Mouse (Mus musculus): ENCODE data around the gene Myo6.
A peak's percentile ranks its signal among the peaks of the same experiment; 100 is the strongest.

Myo6 gene

DNA sequence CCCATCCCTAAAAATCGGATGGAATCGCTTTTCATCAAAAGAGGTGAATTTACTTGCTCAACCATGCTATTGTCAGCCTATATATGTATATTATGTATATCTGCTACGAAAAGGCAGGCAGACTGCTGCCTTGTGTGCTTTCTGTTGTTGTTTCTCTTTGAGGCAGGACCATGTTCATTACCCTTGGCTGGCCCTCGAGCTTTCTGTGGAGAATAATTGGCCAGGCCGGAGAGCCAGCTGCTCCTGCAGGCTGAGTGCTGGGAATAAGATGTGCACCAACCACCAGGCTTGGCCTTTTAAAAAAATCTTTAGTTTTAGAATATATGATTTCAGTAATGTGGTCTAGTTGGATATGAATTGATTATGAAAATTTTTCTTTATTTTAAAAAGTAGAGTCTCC lies 19.3 kb downstream of the Myo6 start:
- DNase-seq = no peak

DNA sequence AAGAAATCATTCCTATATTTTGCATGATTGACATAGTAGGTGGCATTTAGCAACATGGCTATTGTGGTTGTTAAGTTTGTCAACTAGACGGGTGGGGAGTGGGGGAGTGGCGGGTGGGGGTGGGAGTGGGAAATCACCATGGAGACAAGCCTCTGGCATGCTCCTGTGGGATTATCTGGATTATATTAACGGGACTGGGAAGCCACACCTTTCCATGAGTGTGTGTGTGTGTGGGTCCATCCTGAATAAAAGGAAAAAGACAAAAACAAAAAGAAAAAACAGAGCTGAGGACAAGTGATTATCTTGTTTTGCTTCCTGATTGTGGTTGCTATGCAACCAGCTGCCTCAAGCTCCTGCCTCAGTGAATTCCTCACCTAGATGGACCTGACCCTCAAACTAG lies 20.9 kb downstream of the Myo6 start:
- no peak for DNase-seq

DNA sequence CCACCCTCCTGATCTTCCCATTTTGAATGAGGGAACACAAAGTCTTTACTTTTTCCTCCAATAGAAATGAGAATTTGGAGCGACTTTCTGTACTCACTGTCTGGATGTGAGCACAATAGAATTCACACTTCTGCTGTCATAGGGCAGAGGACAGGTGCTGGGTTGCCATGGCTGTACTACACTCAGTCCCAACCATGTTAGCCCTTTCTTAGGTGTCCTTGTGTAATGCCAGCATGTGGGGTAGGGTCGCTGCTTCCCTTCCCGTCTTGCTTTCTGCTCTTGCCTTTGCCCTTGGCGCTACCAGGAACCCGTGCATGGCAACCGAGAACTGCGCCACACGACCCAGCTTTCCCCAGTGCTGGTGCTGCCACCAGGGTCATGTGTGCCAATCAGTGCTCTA lies 21.9 kb downstream of the Myo6 start:
- DNase-seq = no peak

DNA sequence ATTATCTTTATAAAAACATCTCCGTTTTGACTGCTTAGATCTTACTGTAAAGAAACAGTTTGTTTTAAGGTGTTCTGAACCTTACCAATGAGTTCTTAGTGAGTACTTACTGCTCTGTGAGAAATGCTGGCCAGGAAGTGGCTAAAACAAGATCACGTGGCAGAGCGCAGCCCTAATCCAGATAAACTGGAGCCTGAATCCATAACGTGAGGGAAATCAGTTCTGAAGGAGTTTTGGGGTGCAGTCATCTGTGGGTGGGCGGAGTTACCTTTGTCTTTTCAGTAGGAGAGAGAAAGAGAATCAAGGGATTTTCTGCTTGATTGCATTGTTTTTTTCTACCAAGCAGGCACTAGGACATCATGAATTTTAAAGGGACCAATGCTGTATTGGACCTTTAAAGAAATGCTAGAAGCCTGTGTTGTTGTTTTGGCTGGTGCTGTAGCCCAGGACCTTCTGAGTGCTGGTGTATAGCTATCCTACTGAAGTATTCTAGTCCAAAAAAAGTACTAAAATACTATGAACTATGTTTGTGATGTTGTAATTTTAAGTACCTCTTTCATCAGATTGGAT lies 23.6 kb downstream of the Myo6 start:
- DNase-seq = no peak

DNA sequence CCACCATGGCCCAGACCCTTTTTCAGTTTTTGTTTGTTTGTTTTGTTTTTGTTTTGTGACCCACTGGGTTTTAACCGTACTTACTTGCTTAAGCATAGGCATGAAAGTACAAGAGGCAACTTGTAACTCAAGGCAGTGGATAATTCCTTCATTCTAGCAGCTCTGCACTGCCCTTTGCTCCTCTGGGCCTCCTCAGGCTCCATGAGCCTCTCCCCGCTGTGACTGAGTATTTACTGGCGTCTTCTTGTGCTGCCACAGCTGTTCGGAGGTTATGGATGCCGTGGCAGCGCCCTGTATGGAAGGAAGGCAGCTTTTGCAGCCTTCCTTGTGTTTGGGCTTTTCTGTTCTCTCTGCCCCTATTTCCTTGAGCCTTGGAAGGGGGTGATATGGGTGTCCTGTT lies 26.4 kb downstream of the Myo6 start:
- DNase-seq = no peak

DNA sequence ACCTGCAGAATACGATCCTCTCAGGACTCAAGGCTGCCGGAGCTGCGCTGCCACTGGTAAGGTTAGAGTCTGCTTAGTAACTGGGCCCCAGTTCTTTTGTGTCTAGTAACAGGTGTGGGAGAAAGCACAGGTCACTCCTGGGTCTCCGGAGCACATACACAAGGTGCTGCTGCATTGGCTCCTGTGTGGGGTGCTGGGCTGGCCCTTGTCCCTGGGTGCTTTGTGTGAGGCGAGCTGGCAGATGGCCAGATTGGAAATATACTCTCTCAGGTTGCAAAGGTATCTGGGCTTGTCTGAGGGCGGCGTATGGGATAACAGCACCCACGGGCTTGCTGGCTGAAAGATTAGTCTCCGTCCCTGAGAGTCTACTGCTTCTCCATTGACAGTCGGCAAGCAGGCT lies 27.5 kb downstream of the Myo6 start:
- DNase-seq = no peak

DNA sequence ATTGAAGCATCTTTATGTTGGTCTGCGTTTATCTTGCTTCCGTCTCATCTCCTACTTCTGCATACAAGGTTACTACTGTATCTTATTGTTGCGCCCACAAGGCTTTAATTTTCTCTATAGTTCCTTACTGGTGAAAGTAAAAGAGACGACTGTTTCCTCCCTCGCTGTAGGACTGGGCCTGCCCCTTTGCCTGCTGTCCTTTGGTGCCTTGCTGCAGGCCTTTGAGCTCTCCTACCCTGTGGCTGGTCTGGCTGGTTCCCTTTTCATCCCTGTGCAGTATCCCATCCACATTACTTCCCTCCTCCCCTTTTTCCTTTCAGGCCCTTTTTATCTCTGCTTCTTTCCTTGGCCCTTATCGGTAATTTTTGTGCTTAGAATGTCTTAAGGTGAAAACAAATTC lies 29.6 kb downstream of the Myo6 start:
- DNase-seq = no peak

DNA sequence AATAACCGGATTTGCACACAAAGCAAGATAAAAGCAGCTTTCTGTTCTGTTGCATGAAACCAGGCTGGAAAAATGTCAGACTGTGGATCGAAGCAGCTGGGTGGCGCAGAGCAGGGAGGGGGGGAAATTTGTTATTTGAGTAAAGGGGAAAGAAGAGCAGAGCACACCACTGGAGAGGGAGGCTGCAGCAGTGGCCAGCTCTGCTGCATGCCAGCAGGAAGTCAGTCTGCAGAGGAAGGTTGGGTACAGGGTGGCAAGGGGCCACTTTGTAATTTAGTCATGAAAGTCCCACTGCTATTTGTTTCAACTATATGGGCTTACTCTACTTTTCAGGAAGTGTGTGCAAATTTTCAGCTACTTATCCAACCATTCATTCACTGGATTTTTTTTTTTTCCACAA lies 31.3 kb downstream of the Myo6 start:
- no peak for DNase-seq

DNA sequence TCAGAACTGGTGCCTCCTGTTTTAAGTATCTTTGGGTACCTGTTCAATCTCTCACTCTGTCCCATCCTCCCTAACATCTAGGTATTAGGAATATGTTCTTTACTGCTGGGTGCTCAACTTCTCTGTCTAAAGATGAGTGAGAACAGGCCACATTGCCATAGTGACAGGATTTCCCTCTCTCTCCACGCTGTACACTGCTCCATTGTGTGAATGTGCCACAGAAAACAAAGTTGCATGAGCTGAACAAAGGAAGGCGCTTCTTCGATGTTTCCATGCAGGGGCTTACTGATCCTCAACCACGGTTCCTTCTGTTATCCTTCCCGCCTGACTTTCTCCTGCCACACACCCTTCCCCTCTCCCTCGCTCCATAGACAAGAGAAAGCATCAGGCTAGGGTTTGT lies 32.4 kb downstream of the Myo6 start:
- no peak for DNase-seq

DNA sequence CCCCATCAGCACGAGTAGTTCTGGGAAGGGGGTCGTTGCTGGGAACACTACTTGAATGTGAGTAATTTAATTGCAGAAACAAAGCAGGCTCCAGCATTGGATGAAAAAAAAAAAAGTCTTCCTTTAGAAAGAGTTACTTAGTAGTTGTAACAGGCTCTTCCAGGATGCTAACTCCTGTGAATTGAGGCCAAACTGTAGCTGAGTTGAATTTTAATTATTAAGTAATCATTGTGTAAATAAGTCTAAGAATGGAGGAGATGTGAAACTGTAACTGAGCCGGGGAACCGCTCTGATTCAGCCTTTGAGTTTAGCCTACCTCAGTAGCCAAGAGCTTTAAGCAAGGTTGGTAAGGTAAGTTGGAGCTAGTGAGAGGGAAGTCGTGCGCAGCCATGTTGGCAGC lies 36.0 kb downstream of the Myo6 start:
- no peak for DNase-seq

DNA sequence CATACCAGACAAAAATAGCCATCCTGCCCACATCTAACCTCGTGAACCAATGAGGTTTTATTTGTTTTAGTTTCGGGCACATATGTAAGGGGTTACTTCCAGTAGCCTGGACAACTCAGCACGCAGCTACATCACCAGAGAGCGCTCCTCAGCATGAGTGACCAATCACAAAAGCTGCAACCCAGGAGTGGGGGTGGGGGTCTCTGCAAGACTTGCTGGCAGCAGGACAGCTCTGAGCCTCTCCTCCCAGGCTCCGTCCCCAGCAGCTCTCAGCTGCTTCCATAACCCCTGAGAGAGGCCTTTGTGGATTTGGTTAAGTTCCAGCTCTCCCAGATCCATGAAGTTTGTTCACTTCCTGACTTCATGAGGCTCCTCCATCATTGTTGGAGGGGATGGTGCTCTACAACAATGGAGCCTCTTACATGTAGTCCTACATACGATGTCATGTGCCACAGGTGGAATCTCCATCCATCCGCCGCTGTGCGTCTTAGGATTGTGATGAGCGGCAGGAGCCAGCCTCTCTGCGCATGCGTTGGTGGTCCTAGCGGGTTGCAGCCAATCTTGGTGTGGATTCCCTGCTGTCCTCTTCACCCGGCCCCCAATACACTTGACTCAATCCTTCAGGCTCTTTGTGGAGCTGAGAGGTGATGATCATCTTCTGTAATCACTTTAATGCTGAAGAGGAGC lies 37.7 kb downstream of the Myo6 start:
- peak; percentile 74 for DNase-seq

DNA sequence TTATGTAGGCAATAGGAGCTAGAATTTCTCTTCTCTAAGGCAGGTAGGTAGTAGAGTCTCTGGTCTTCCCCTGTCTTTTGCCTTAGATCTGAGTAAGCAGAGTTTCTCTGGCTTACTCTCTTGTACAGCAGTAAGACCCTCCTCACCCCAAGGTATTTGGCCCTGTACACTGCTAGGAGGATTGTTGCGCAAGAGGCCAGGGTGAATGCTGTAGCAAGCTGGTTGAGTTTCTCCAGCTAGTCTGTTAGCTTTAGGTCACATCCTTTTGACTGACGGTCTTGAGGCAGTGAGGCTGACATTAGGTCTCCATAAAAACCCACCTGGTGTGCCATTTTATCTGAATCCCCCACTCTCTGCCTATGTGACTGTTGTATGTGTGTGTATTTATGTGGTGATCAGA lies 43.9 kb downstream of the Myo6 start:
- no peak for DNase-seq

DNA sequence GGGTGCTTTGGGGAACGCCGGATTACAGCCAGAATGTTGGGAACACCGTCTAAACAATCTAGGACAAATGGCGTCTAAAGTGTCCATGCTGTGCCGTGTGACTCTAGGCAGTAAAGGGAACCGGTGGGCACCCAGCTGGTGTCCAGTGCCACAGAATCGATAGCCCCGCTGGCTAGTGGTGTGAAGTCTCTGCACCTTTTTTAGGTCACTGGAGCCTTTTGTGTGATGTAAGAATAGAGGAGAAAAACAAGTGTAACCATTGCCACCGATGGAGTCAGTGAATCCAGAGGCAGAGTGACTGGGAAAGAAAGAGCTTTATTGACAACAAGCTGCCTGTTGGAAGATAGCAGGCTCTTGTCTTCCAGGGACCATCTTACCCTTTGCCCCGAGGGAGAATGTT lies 44.6 kb downstream of the Myo6 start:
- no peak for DNase-seq

DNA sequence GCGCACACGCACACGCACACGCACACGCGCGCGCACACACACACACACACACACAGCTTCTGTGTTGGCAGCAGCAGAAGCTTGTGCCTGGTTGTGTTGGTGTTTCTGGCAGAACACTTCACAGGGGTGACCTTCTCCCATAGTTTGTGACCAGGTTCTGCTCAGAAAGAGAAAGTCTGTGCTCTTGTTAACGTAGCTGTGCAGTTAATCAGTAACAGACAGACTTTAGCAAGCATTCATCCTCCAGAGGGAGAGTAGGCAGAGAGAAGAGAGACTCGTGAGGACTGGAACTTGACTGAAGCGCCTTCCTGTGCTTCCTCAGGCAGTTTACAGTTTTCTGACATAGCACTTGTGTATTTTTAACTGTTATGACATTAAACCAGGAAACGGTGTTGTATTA lies 45.3 kb downstream of the Myo6 start:
- no peak for DNase-seq

DNA sequence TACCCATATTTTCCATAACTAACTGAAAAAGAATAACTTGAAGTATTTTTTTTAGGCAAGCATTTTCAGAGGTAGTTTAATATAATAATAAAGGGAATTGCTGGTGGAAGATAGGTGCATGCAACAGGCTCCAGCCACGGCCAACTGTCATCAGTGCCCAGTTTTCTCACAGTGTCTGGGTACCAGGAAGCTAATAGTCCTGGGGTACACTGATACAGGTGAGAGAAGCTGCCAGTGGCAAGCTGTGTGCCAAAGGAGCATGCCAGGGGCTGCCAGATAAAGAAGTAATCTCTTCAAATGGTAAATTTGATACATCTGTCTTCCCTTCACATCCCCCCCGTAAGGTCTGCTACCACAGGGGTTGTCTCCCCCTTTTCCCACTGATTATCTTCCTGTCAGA lies 48.6 kb downstream of the Myo6 start:
- no peak for DNase-seq

DNA sequence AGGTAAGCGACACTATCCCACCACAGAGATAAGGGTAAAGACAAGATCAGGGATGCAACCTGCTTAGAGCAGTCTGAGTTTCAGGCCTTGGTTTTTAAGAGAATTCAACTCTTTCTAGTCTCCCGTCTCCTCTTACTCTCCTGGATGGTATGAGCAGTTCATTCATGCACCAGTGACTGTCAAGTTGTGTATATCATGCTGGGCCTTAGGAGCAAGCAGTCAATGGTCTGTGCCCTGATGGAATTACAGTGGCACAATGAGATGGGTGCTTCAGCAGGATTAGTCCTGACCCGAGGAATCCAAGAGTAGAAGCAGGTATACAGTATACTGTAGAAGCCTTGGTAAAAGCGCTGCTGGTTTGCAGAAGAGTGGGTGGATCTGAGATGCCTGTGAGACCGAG lies 50.7 kb downstream of the Myo6 start:
- DNase-seq = no peak

DNA sequence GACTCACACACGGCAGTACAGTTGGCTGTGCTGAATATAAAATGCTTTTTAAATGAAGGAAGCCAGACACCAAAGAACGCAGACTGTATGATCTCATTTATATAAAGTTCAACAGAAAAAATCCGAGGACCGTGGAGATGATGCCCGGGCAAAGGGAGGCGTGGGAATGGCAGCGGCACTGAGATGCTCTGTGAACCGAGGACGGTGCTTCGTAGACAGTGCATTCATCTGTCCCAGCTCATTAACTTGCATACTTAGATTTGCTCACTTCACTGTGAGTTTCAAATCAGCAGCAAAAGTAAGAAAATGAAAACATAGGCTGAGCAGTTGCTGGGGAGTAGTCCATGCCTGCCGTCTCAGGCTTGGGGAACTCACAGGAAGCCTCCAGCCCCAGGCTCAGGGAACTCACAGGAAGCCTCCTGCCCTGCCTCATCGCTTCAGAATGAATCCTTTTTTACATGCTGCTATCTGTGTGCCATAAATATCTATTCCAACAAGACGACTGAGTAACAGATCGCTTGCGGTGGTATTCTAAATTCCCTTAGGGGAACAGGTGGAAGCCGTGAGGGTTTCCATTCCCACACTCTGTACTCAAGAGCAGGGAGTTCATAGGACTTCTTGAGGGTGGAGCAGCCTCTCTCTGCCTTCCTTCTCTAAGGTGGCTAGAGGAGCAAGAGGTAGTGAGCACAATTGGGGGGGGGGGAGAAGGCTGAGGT lies 52.1 kb downstream of the Myo6 start:
- DNase-seq = no peak

DNA sequence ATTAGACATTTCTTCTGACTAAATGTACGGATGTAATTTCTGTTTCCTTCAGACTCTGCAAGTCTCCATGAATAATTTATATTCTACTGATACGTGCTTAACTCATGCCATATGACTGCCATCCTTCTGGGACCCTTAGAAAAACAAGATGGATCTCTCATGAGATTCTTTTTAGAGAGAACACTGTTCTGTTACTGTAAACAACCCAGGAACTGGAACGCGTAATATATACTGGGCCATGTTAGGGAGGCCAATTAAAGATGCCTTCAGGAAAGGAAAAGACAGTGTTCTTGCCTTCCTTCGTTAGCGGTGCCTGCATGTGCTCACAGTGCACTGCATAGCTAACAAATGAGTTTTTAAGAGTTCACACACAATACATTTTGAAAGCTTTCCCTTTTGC lies 53.9 kb downstream of the Myo6 start:
- DNase-seq = no peak

DNA sequence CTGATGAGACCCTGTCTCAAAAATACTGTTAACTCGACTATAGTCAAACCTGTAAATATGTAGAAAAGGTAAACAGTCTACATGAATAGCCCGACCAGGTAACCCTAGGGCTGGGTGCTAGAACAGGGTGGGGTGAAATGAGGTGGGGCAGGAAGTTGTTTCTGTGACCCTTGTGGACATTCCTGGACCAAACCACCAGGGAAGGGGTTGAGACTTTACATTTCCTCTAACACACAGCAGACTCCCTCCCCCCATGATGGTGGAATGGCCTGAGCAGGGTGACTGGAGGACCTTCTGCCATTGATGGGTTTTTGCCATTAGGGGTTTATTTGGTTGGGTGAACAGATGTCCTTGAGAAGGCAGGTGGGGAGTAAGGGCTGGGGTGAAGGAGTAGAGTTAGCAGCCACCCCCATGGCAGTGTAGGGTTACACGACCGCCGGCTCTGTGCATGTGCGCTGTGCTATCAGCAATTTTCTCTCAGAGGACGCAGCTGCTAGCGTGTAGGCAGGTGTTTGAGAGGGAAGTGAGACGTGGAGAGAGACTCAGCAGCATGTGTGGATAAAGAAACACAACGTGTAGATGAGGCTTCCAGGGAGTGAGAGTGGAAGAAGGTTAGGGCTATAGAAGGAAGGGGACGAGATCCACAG lies 59.3 kb downstream of the Myo6 start:
- no peak for DNase-seq

DNA sequence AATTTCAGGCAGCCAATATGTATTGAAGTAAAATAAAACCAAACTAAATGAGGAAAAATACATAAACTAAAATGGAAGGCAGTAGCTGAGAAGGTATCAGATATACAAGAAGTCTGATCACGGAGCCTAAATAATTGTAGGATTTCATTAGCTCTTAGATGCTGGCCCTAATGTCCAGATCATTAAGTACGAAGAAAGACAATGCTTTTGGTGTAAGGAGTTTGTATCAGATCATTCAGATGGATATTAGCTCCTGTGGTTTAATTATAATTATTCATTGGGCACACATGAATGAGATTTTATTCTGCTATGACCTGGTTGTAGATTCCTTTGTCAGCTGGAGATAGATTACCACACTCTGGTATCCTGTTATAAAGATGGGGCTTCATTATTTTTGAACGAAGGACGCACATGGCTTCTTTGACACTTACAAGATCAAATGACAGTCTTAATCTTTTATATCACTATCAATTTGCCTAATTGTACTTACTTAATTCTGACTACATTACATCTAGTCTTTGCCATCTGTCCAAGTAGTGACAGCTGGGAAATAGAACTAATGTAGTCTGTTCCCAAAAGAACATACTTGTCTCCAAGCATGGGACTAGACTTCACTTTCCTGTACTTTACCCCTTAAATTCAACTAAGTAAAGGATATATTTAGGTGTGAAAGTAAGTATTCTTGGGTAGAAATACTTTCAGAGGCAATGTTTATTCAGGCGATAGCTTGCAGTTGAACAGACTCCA lies 61.9 kb downstream of the Myo6 start:
- no peak for DNase-seq

DNA sequence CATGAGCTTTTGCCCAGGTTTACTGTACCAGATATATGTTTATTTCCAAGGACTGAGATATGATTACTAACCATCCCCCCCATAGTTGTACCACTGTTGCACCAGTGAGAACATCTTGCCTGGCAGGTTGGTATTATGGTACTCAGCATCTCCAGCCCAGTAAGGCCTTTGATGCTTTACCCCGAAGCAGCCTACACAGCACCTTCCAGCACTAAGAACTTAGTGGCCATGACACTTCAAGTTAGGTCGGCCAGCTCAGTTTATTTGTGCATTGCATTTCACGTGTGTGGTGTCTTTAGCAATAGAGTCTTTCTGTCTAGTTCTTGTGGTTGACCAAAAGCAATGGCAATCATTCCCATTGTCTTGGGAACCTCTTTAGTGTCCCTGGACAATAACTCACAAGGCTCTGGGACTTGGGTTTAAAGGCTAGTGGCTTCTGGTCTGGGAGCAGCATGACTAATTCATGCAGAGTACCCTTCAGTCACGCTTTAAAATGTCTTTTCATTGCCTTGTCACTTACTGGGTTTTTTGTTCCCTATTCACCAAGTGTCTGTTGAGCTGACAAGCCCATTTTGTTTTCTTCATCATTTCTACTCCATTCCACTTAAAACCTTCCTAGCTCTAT lies 69.1 kb downstream of the Myo6 start:
- no peak for DNase-seq

DNA sequence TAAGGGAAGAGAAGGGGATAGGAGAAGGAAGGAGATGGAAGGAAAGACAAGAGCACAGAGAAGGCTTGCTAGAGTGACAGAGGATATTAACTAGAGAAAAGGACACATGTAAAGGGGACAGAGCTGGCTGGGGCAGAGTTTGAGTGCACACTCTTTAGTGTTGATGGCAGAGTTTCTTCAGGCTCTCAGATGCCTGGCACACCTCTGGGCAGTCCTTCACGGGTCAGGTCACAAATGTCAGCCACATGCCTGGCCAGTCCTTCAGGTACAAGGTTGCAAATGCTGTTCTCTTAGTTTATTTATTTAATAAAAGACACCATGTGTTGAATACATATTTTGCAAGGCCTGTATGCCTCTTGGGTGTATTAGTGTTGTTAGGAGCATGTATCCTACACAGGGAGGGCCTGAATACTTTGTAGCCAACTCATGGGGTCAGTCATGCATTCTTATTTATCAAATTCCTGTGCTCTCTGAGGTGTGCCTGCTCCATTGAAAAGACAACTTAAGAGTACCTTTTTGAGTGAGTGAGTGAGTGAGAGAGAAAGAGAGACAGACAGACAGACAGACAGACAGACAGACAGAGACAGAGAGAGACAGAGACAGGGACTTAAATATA lies 72.5 kb downstream of the Myo6 start:
- no peak for DNase-seq

DNA sequence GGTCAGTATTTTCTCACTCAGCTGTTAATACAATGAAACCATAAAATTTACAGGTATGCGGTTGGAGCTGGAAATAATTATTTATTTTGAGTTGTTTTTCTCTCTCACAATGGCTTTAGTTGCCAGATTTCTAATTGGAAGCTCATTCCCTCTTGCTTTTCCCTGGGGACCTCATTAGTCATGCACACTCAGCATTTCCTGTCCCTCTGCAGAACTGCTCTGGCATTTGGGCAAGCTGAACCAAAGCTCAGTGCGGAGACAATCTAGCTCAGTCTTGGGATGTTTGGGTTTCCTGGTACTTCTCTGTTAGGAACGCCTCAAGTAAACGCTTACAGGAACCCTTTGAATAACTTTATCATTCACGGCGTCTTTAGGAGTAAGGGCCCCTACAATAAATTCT lies 76.9 kb downstream of the Myo6 start:
- no peak for DNase-seq
